Mouse (Mus musculus) lung, embryonic 16.5 days (tissue): Measurements from ENCODE around the gene Gm45521. TPM values are rescaled to one million over a fixed set of nuclear protein-coding genes. Genes with fewer than 3 reads are reported as not detected.
A peak's percentile ranks its signal among the peaks of the same experiment; 100 is the strongest.
"Not testable (repeated sequence)": the region's sequence is repeated elsewhere in the genome, so short reads cannot be mapped to it uniquely, and the experiment has no call there.

Source experiments
- ATAC-seq: fragments of 200-750 bp; cut with Nextera tagmentation; 2 replicates; pipeline ENCODE4 v1.8.0; 2017; ENCODE audit warnings: low read depth, mild to moderate bottlenecking, moderate library complexity
- H3K27ac ChIP-seq: fragments of 300-500 bp; sonication (generic); 2 replicates; pipeline ENCODE4 v1.5.1; 2014; ENCODE audit warnings: mild to moderate bottlenecking, control low read depth, low read length
- H3K27me3 ChIP-seq: fragments of 300-500 bp; sonication (generic); 2 replicates; pipeline ENCODE4 v1.6.1; 2014; ENCODE audit warnings: low read depth, low read length, mixed read lengths; ENCODE audit not compliant: control insufficient read depth, insufficient read depth
- H3K36me3 ChIP-seq: fragments of 300-500 bp; sonication (generic); 2 replicates; pipeline ENCODE4 v1.6.1; 2014; ENCODE audit warnings: low read length; ENCODE audit not compliant: control insufficient read depth, insufficient read depth
- H3K4me1 ChIP-seq: fragments of 300-500 bp; sonication (generic); replicated peaks from 2 replicates; pipeline ENCODE4 v1.6.1; 2014; ENCODE audit warnings: low read length, mixed read lengths; ENCODE audit not compliant: control insufficient read depth, insufficient read depth
- H3K4me2 ChIP-seq: fragments of 300-500 bp; sonication (generic); 2 replicates; pipeline ENCODE4 v1.6.1; 2014; ENCODE audit warnings: low read depth, low read length, control low read depth
- H3K4me3 ChIP-seq: fragments of 300-500 bp; sonication (generic); 2 replicates; pipeline ENCODE4 v1.5.1; 2014; ENCODE audit warnings: mild to moderate bottlenecking, low read length, control low read depth
- H3K9ac ChIP-seq: fragments of 300-500 bp; sonication (generic); 2 replicates; pipeline ENCODE4 v1.6.1; 2014; ENCODE audit warnings: low read length, control low read depth
- H3K9me3 ChIP-seq: fragments of 300-500 bp; sonication (generic); 2 replicates; pipeline ENCODE4 v1.6.1; 2016; ENCODE audit warnings: low read length; ENCODE audit not compliant: control insufficient read depth
- WGBS: fragments of 180-500 bp; shearing (Covaris S2); extraction: QIAGEN DNeasy Blood & Tissue Kit; methylation state at CpG from one replicate; pipeline ENCODE4 v1.1.7; 2014; 5-methylcytosine and 5-hydroxymethylcytosine counted together
- polyA plus RNA-seq: library from polyadenylated mRNA; unstranded; fragments of >200 nt; fragmentation: Nextera tagmentation; extraction: Ambion mirVana; gene quantifications from 2 replicates; pipeline ENCODE4 v1.2.1, GENCODE M21; 2015

Gm45521 gene
- polyA plus RNA-seq, 1 experiment from 2014 or later = not detected

DNA sequence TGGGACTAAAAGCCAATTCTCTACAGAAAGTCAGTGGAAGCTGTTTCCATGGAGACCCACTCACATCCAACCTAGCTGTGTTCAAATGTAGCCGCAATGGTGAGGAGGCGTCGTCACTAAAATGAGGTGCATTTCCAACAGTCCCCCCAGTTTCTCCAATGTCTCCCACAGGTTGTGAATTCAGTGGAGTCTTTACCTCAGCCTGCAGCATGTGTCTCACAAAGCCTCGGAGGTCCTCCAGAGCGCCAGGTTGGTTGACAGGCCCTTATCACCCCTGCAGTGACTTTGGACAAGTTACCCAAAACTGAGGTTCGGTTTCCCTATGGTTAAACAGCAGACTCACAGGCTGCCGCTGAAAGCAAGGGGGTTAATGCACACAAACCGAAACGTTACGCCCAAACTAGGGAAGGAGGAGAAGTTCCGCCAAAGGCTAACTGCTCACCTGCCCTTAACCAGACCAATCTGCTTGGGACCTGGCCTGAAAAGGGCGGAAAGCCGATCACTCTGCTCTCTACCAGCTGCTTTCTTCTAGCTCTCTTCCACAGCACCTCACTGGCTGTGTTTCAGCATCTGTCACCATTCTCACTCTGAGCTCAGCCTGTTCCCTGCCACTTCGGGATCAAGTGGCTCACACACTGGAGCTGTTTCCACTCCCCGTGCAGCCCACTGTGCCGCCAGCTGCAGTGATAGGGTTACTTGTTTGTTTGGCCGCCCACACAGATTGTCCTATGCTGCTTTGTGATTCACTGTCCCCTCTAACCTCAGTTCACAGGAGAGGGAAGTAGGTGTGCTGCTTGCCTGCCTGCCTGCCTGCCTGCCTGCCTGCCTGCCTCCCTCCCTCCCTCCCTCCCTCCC is 44.0 kb downstream of the Gm45521 start:
- Histone ChIP-seq H3K36me3 (no peaks in the 10 kb centered on the region), H3K27me3 (peaks cover 37% of the 10 kb centered on the region), H3K9ac (no peak overlapping the region), H3K9me3 (no peaks in the 10 kb centered on the region), H3K4me3 (no peak overlapping the region), H3K4me1 (peaks cover 11% of the 10 kb centered on the region; the same call in 1 of the 2 replicates), H3K27ac (no peak overlapping the region), H3K4me2 (no peak overlapping the region)
- 16% methylated on average over 17 of the region's 17 CpGs for WGBS
- no peak for ATAC-seq

DNA sequence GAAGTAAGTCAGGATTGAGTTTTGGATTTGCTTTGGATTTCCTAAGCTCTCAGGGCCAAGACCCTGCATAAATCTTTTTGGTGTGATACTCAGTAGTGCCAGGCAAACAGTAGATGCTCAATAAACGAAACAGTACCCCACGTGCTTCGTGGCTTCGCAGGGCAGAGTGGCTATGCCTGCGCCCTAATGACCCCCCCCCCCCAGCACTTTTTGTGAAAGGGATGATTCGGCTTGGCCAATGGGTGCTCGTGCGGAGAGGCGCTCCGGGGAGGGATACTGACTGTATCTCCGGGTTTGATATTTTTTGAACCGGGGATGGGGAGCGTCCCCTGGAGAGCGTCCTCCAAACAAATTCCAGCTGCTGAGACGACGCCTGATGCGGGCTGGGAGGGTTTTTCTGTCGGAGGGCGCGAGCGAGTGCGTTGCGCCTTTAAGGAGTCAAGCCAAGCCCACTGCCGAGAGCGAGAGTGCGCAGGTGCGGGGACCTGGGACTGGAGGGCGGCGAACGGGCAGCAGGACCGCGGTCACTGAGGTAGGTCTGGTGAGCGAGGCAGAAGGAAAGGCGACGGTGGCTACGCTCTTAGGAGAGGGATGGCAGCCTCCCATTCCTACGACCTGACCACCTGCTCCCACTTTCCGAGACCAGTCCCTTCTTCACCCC is 45.5 kb downstream of the Gm45521 start, which contains the start of gene Abhd6:
Gene Abhd6, plus strand, starts transcription at position 471 of the 661 bp plus-strand sequence.
- H3K9me3 ChIP-seq = no peaks in the 10 kb centered on the region
- H3K27ac ChIP-seq = no peak within 1 kb of the TSS
- peaks cover 9% of the 10 kb centered on the region; the same call in 1 of the 2 replicates for H3K4me1 ChIP-seq
- 3% methylated on average over 38 of the region's 38 CpGs for WGBS
- H3K36me3 ChIP-seq = no peaks in the 10 kb centered on the region
- H3K27me3 ChIP-seq = peaks cover 37% of the 10 kb centered on the region
- ATAC-seq = peak; percentile 81
- peak within 1 kb of the TSS; percentile 61 for H3K4me3 ChIP-seq
- peak within 1 kb of the TSS; percentile 59 for H3K9ac ChIP-seq
- H3K4me2 ChIP-seq = peak within 1 kb of the TSS; percentile 75

DNA sequence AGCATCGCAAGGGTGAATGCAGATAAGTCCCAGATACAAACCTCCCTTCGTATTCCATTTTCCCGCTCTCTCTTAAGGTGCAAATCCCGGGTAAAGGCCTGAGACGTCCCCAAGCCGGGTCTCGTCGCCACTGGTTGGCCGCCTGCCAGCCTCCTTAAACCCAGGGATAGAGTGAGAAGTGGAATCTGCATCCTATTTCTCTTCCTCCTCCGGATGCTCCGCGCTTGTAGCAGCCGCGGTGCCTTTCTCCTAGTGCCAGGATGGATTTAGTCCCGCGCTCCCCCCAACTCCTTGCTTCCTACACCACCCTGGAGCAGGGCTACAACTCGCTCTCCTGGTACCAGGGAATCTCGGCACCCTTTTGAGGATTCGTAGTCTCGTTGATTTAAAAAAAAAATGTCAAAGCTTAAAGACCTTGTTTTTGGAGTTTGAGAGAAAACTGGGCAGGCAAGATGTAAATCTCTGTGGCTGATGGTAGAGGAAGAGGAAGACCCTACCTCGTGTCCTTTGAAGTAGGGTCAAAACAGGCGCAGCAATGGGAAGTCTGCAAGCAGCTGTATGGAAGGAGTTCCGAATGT is 46.1 kb downstream of the Gm45521 start:
- Histone ChIP-seq H3K27me3 (peaks cover 37% of the 10 kb centered on the region), H3K9ac (peak overlapping the region; percentile 59), H3K27ac (no peak overlapping the region), H3K4me2 (peak overlapping the region; percentile 75), H3K4me3 (peak overlapping the region; percentile 61), H3K9me3 (no peaks in the 10 kb centered on the region), H3K4me1 (peaks cover 9% of the 10 kb centered on the region; the same call in 1 of the 2 replicates), H3K36me3 (no peaks in the 10 kb centered on the region)
- 1% methylated on average over 23 of the region's 23 CpGs for WGBS
- ATAC-seq = 0 out of 2 replicates have a peak, but pooled peaks have one; percentile 30

DNA sequence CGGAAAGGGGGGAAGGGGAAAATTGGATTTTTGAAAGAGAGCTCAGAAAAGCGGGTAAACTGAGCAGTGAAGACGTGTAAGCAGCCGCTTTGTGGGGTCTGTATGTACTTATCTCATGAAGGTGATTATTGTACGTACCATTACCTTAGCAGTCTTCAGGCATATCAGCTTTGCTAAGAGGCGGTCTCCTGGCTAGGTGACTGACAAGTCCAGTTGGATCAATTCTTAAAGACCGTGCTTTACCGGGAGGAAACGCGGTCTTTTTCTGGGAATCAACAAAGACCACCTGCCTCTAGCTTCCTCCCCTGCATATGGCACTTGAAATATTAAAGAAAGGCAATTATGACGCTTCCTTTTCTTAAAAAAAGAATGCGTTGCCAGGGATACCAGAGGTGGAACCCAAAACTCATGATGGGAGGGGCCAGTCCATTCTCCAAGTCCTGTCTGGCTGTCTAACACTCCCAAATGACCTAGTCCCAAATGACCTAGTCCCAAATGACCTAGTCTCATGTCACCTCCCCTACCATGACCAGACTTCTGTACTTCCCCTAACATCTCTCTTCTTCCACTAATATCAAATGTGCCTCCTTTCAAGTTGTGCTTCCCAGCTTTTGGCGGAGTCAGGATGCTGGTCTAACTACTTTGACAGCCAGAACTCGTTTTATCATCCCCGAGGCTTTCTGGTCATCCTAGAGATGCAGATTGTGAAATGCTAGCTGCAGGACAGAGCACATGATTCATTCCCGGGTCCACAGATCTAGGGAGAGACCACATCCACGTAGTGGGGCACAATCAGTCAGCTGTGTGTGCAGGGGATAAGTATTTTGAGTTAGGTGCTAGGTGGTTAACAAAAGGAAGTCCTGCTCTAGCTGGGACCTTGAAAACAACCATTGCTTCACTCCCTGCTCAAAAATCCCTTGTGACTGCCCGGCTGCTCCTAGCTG is 46.9 kb downstream of the Gm45521 start:
- H3K36me3 ChIP-seq = no peaks in the 10 kb centered on the region
- ATAC-seq = no peak
- peak overlapping the region; percentile 75 for H3K4me2 ChIP-seq
- H3K27me3 ChIP-seq = peaks cover 37% of the 10 kb centered on the region
- 34% methylated on average over 18 of the region's 18 CpGs for WGBS
- peak overlapping the region; percentile 61 for H3K4me3 ChIP-seq
- H3K9me3 ChIP-seq = no peaks in the 10 kb centered on the region
- peak overlapping the region; percentile 59 for H3K9ac ChIP-seq
- peaks cover 9% of the 10 kb centered on the region; the same call in 1 of the 2 replicates for H3K4me1 ChIP-seq
- no peak overlapping the region for H3K27ac ChIP-seq

DNA sequence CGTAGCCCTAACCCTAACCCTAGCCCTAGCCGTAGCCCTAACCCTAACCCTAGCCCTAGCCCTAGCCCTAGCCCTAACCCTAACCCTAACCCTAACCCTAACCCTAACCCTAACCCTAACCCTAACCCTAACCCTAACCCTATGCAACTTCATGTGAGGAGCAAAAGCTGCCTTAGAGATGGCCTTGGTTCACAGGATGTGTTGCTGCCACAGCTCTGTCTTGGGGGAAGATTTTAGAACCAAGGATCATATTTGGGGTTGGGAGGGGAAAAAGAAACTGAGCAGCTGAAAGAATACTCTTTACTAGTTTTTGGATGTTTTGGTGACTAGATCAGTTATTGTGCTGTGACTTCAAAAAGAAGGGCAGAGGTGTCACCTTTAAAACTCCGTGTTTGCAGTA is 49.0 kb downstream of the Gm45521 start:
- not testable (repeated sequence) for H3K9me3 ChIP-seq, H3K9ac ChIP-seq, H3K4me3 ChIP-seq, H3K36me3 ChIP-seq, H3K4me2 ChIP-seq, ATAC-seq, H3K27ac ChIP-seq, H3K4me1 ChIP-seq
- WGBS = 70% methylated on average over 3 of the region's 3 CpGs
- peaks cover 22% of the 10 kb centered on the region for H3K27me3 ChIP-seq

DNA sequence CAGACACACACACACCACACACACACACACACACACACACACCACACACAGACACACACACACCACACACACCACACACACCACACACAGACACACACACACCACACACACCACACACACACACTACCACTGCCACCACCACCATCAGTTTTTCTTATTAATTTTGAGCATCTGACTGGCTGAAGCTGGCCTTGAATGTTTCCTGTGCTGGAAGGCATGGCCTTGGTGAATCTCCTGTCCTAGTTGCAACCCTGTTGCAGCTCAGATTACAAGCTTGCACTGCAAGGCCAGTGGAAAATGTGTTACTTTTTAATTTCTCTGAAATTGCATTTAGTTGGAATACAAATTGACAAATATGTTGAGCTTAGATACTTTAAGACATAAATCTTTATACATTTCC is 50.0 kb downstream of the Gm45521 start:
- peaks cover 15% of the 10 kb centered on the region for H3K27me3 ChIP-seq
- ATAC-seq = no peak
- no peak overlapping the region for H3K4me3 ChIP-seq
- no peaks in the 10 kb centered on the region for H3K9me3 ChIP-seq
- no peak overlapping the region for H3K9ac ChIP-seq
- H3K4me1 ChIP-seq = peaks cover 7% of the 10 kb centered on the region
- H3K36me3 ChIP-seq = no peaks in the 10 kb centered on the region
- H3K27ac ChIP-seq = no peak overlapping the region
- H3K4me2 ChIP-seq = no peak overlapping the region

DNA sequence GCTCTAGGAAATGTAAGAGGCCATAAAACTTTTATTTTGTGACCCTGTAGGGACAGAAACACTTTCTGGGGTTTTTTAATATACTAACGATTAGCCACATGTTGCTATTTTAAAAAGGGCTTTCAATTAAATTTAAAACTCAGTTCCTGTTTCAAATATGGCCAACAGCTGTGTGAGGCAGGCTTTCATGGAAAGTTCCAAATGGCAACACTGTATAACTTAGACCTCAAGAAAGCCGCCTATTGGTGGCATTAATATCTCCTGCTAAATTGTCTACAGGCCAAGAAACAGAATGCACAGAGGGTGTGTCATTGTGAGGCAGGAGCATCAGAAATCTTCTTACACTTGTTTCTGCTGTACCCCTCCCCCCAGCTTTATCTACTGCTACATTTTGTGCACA is 50.4 kb downstream of the Gm45521 start:
- Histone ChIP-seq H3K4me1 (peaks cover 4% of the 10 kb centered on the region), H3K36me3 (no peaks in the 10 kb centered on the region), H3K27me3 (peaks cover 11% of the 10 kb centered on the region), H3K4me3 (no peak overlapping the region), H3K27ac (no peak overlapping the region), H3K9me3 (no peaks in the 10 kb centered on the region), H3K4me2 (no peak overlapping the region), H3K9ac (no peak overlapping the region)
- 78% methylated on average over 2 of the region's 2 CpGs for WGBS
- ATAC-seq = no peak

DNA sequence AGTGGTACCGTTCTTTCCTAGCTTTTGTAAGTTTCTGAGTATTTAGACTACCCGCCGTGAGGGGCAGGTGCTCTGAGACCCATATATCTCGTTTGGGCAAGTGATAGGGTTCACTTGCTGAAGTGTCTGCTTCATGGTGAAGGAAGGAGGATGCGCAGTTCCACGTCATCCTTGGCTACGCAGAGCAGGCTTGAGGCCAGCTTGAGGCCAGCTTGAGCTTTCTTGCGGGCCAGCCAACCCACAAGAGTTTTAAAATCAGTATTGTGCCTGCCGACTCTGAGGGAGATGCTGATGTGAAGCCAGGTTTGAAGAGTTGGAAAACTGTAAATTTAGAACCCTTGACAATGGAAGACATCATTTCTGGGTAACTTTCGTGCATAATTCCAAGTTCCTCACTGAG is 50.8 kb downstream of the Gm45521 start:
- H3K4me1 ChIP-seq = peaks cover 3% of the 10 kb centered on the region
- no peak overlapping the region for H3K4me3 ChIP-seq
- peaks cover 8% of the 10 kb centered on the region; the same call in 1 of the 2 replicates for H3K27me3 ChIP-seq
- no peak overlapping the region for H3K27ac ChIP-seq
- WGBS = 85% methylated on average over 10 of the region's 10 CpGs
- no peak for ATAC-seq
- H3K9me3 ChIP-seq = no peaks in the 10 kb centered on the region
- H3K36me3 ChIP-seq = no peaks in the 10 kb centered on the region
- no peak overlapping the region for H3K4me2 ChIP-seq
- H3K9ac ChIP-seq = no peak overlapping the region
